Mouse (Mus musculus) liver, embryonic 11.5 days (tissue): ENCODE results near the gene Cars2. TPM values are rescaled to one million over a fixed set of nuclear protein-coding genes. Genes with fewer than 3 reads are reported as not detected.

Experiments
- ATAC-seq: fragments of 200-750 bp; cut with Nextera tagmentation; replicated peaks from 2 replicates; pipeline ENCODE4 v1.8.0; 2017; ENCODE audit warnings: moderate number of reproducible peaks, mild to moderate bottlenecking, moderate TSS enrichment, moderate library complexity; ENCODE audit not compliant: low FRiP score
- DNase-seq: peaks from one replicate; pipeline ENCODE4 v3.0.0-alpha.2; 2017; ENCODE audit warnings: low spot score
- H3K27ac ChIP-seq: fragments of 300-500 bp; sonication (generic); 2 replicates; pipeline ENCODE4 v1.5.1; 2014; ENCODE audit warnings: mild to moderate bottlenecking, low read depth, low read length, control low read depth
- H3K27me3 ChIP-seq: fragments of 300-500 bp; sonication (generic); replicated peaks from 2 replicates; pipeline ENCODE4 v1.6.1; 2014; ENCODE audit warnings: low read length, mixed read lengths; ENCODE audit not compliant: control insufficient read depth, insufficient read depth
- H3K36me3 ChIP-seq: fragments of 300-500 bp; sonication (generic); 2 replicates; pipeline ENCODE4 v1.6.1; 2014; ENCODE audit warnings: mild to moderate bottlenecking, low read length, moderate library complexity, mixed read lengths; ENCODE audit not compliant: control insufficient read depth, insufficient read depth
- H3K4me1 ChIP-seq: fragments of 300-500 bp; sonication (generic); replicated peaks from 2 replicates; pipeline ENCODE4 v1.6.1; 2014; ENCODE audit warnings: low read length, mixed read lengths; ENCODE audit not compliant: control insufficient read depth, insufficient read depth
- H3K4me2 ChIP-seq: fragments of 300-500 bp; sonication (generic); 2 replicates; pipeline ENCODE4 v1.6.1; 2014; ENCODE audit warnings: mild to moderate bottlenecking, control low read depth, moderate library complexity
- H3K4me3 ChIP-seq: fragments of 300-500 bp; sonication (generic); 2 replicates; pipeline ENCODE4 v1.5.1; 2014; ENCODE audit warnings: low read depth, low read length, control low read depth
- H3K9ac ChIP-seq: fragments of 300-500 bp; sonication (generic); 2 replicates; pipeline ENCODE4 v1.6.1; 2014; ENCODE audit warnings: low read depth, low read length, control low read depth
- H3K9me3 ChIP-seq: fragments of 300-500 bp; sonication (generic); 2 replicates; pipeline ENCODE4 v1.6.1; 2016; ENCODE audit warnings: low read length, inconsistent platforms, mixed read lengths; ENCODE audit not compliant: control insufficient read depth
- WGBS: fragments of 180-500 bp; shearing (Covaris S2); extraction: QIAGEN DNeasy Blood & Tissue Kit; methylation state at CpG from one replicate; pipeline ENCODE4 v1.1.7; 2014; 5-methylcytosine and 5-hydroxymethylcytosine counted together
- polyA plus RNA-seq: library from polyadenylated mRNA; unstranded; fragments of >200 nt; fragmentation: Nextera tagmentation; extraction: Ambion mirVana; gene quantifications from 2 replicates; pipeline ENCODE4 v1.2.1, GENCODE M21; 2014

The Cars2 gene
- polyA plus RNA-seq, 1 experiment from 2014 or later, result 33.1 TPM

DNA sequence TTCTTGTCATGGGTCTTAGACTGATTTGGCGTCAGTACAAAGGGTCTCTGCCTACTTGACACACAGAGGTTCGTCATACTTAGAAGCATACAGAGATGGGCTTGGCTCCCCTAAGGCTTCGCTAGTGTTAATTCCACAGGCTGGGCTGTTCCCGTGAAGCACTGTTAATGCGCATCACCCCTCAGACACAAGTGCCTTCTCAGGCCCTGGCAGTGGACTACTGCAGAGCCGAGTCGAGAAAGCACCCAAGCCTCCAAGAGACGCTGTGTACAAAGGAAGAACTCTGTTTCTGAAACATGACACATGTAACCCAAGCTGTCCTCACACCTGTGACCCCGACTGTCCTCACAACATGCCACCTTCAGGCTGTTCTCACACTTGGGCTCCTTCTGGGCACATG is 9.6 kb upstream of the Cars2 start:
- Histone ChIP-seq H3K9ac (no peak overlapping the region), H3K27me3 (no peaks in the 10 kb centered on the region), H3K4me2 (no peak overlapping the region), H3K36me3 (peaks cover 22% of the 10 kb centered on the region), H3K27ac (no peak overlapping the region), H3K4me3 (no peak overlapping the region), H3K4me1 (peaks cover 8% of the 10 kb centered on the region), H3K9me3 (no peaks in the 10 kb centered on the region)
- ATAC-seq (no peak), DNase-seq (no peak)
- WGBS, result 90% methylated on average over 9 of the region's 9 CpGs

DNA sequence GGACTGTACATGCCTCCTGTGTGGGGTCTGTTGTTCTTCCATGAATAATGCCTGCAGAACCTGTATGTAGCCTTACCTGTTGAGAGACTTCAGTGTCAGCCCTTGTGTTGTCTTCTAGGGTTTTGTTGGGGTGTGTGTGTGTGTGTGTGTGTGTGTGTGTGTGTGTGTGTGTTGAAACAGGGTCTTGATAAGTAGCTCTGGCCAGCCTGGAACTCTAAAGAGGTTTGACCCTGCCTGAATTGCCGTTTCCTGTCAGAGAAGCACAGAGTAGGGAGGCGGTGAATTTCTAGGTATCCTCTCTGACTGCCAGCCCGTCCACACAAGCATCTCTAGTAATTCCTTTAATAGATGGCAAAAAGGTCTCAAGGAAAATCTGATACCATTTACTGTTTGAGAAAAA is 8.9 kb upstream of the Cars2 start:
- DNase-seq, result no peak
- WGBS, result 67% methylated on average over 3 of the region's 3 CpGs
- H3K27ac ChIP-seq, result no peak overlapping the region
- peaks cover 22% of the 10 kb centered on the region for H3K36me3 ChIP-seq
- no peaks in the 10 kb centered on the region for H3K27me3 ChIP-seq
- no peak overlapping the region for H3K4me3 ChIP-seq
- no peak overlapping the region for H3K9ac ChIP-seq
- no peaks in the 10 kb centered on the region for H3K9me3 ChIP-seq
- peak overlapping the region; percentile 71 for H3K4me2 ChIP-seq
- ATAC-seq, result no peak
- H3K4me1 ChIP-seq, result peaks cover 10% of the 10 kb centered on the region

DNA sequence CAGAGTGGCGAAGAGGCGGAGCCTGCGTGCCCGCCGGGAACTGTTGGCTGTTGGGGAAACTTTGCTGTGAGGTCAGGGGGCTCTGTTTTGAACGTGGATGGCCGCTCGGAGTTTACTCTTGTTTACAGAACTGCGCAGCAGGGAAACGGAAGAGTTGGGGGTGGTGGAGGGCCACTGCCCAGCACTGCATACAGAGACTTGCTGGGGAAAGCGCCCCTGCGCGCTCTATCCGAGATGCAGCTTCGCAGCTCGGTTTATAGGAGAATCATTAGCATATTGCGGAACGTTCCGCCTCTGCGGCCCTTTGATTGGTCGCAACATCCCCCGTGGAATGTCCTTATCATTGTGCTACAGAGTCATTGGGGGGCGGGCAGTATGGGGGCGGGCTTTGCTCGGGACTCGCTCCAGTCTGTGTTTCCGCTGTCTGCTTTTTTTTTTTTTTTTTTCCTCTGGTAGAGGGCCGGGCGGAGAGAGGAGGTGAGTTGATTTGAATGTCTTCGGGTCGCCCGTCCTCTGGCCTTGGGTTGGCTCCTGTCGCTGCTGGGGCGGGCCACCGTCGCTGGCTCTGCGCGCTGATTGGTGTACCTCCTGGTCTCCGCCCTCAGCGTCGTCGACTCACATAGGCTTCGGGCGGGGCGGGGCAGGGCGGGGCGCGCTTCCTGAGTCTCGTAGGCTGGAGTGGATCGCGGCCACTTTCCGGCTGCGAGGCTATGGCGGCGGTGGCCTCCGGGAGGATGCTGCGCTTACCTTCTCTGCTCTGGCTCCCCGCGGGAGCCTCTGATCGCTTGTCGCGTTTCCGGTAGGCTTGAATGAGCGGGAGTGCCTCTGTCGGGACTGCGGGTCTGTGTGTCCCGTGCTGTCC is 7.4 kb upstream of the Cars2 start:
- H3K4me3 ChIP-seq, result peak overlapping the region; percentile 94
- H3K27me3 ChIP-seq, result no peaks in the 10 kb centered on the region
- under 1% methylated on average over 67 of the region's 67 CpGs for WGBS
- H3K4me1 ChIP-seq, result peaks cover 17% of the 10 kb centered on the region
- H3K4me2 ChIP-seq, result peak overlapping the region; percentile 90
- ATAC-seq, result peak; percentile 82
- peaks cover 10% of the 10 kb centered on the region for H3K36me3 ChIP-seq
- peak overlapping the region; percentile 99 for H3K27ac ChIP-seq
- no peaks in the 10 kb centered on the region for H3K9me3 ChIP-seq
- peak; percentile 98 for DNase-seq
- H3K9ac ChIP-seq, result peak overlapping the region; percentile 95

DNA sequence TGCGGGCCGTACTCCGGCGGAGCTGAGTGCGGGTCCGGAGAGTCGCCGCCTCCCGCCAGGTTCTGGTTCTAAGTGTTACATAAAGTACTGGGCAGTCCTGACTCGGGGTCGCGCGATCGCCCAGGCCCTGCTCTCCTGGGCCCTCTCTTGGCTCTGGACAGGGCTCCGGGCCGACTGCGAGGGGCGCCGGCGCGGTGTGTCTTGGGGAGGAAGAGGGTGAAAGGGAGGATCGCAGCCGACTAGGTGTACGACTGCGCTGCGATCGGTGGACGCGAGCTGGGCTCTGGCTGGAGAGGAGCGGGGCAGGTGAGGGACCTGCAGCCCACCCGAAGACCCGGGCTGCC is 6.8 kb upstream of the Cars2 start:
- Histone ChIP-seq H3K4me3 (peak overlapping the region; percentile 94), H3K4me2 (peak overlapping the region; percentile 90)
- no peak for ATAC-seq

DNA sequence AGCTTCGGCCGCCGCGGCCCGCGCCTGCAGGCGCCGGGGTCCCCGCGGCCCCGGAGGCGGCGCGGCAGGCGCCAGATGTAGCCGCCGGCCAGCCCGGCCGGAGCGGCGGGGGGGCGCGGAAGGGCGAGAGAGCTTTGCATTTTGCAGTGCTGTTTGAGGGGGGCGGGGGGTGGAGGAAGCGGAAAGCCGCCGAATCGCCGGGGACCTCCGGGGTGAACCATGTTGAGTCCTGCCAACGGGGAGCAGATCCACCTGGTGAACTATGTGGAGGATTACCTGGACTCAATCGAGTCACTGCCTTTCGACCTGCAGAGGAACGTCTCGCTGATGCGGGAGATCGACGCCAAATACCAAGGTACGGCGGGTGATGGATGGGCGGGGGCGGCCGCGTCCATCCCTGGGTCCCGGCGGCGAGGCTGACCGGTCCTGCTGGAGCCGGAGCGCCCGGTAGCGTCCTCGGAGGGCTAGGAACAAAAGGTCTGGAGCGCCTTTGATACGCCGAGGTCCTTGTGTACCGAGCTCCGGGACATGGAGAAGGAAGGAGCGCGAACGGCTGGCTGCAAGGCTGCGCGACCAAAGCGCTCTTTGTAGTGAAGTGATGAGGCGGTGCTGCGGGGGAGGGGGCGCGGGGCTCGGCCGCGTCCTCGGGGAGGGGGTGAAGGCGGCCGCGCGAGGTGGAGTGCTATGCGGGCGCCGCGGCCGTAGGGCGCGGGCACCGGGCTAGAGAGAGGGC is 6.3 kb upstream of the Cars2 start:
- ATAC-seq (no peak), DNase-seq (peak; percentile 63)
- H3K9me3 ChIP-seq, result no peaks in the 10 kb centered on the region
- under 1% methylated on average over 83 of the region's 85 CpGs for WGBS
- peak overlapping the region; percentile 94 for H3K4me3 ChIP-seq
- H3K27me3 ChIP-seq, result no peaks in the 10 kb centered on the region
- peak overlapping the region; percentile 95 for H3K9ac ChIP-seq
- peak overlapping the region; percentile 90 for H3K4me2 ChIP-seq
- peaks cover 17% of the 10 kb centered on the region for H3K4me1 ChIP-seq
- peaks cover 7% of the 10 kb centered on the region for H3K36me3 ChIP-seq
- peak overlapping the region; percentile 99 for H3K27ac ChIP-seq

More for the DNA sequence above, 6.8 kb upstream of the Cars2 start:
- Histone ChIP-seq H3K9me3 (no peaks in the 10 kb centered on the region), H3K4me1 (peaks cover 17% of the 10 kb centered on the region), H3K36me3 (peaks cover 10% of the 10 kb centered on the region), H3K27me3 (no peaks in the 10 kb centered on the region), H3K9ac (peak overlapping the region; percentile 95), H3K27ac (peak overlapping the region; percentile 99)
- WGBS, result 1% methylated on average over 30 of the region's 32 CpGs
- DNase-seq, result no peak

DNA sequence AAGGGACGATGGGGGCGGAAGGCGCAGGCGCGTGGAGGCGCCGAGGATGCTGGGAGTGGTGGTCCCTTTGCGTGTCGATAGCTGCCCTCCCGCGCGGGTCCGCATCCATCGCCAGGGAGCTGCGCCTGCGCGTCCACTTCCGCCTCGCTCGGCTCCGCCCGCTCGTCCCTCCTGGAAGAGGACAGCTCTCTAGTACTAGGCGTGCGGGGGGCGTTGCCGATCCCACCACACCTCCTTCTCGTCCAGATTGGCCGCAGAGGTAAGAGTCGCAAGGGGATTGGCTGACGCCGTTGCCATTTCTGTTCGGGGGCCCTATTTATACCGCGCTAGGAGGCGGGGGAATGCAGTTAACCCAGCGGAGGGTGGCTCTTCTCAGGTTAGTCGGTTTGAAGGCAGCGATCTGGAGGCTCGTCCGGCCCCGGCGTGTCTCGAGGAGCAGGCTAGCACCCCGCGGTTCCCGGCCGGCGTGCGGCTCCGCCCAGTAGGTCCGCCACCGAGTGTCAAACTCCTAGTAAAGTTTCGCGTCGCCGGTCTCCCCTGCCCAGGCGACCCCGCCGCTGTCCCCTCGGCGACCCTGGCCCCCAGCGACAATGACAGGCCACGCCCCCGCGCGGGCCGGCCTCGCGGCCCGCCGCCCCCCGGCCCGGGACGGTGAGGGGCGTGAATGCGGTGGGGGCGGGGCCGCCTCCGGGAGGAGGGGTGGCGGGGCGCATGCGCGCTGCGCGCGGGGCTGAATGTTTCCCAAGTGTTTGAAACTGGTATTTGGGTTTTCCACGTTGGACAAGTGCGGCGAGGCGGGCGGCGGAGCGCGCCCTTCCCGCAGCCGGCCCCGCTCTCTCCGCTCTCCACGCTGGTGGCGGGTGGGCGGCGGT is 5.4 kb upstream of the Cars2 start:
- Histone ChIP-seq H3K9ac (peak overlapping the region; percentile 95), H3K9me3 (no peaks in the 10 kb centered on the region), H3K4me3 (peak overlapping the region; percentile 94), H3K27me3 (no peaks in the 10 kb centered on the region), H3K4me1 (peaks cover 20% of the 10 kb centered on the region), H3K4me2 (peak overlapping the region; percentile 90), H3K36me3 (no peaks in the 10 kb centered on the region), H3K27ac (peak overlapping the region; percentile 99)
- ATAC-seq (peak; percentile 79), DNase-seq (peak; percentile 96)
- under 1% methylated on average over 102 of the region's 103 CpGs for WGBS

DNA sequence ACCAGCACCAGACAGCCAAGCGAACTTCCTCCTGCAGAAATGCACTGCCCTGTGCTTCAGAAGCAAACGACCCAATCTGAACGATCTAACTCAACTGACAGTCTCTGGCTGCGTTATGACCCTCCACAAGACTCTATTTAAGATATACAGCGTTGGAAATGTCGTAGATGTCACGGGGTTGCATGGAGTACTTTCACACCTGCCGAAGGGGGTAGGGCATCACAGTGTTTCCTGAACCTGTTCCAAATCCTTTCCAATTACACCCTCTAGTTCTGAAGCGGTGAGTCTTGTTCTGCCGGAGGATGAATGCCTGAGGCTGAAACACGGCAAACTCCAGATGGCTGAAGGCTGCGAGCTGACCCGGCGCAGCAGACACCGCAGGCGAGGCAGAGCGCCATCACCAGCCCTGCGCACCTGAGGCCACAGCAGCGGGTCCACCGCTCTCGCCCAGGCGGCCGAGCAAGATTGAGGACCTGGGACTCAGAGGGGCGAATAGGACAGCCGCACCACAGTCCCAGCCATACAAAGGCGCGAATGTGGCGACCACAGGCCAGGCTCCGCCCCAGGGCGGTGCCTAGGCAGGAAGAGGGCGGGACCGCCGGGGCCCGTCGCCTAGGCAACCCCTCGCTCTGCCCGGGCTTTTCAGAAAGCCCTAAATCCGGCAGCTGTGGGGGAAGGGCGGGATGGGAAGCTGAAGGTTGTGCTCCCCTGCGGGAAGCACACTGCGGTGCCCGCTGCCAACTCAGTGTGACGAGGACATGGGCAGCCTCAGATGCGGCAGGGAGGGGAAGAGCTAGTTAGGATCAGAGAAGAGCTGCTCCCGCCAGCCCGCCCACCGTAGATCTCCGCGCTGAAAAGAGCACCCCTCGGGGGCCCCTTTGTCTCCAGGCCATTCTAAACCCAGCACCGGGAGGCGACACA is 4.5 kb upstream of the Cars2 start, which contains the start of gene Ing1:
Ing1 (plus strand) TSS at position 773 of the 921 bp plus-strand sequence.
- Histone ChIP-seq H3K9me3 (no peaks in the 10 kb centered on the region), H3K36me3 (no peaks in the 10 kb centered on the region), H3K9ac (peak within 1 kb of the TSS; percentile 95), H3K27me3 (no peaks in the 10 kb centered on the region), H3K27ac (peak within 1 kb of the TSS; percentile 99), H3K4me1 (peaks cover 21% of the 10 kb centered on the region), H3K4me2 (peak within 1 kb of the TSS; percentile 90), H3K4me3 (peak within 1 kb of the TSS; percentile 94)
- peak; percentile 73 for ATAC-seq
- peak; percentile 94 for DNase-seq
- WGBS, result under 1% methylated on average over 51 of the region's 52 CpGs
